Mouse (Mus musculus): Measurements from ENCODE around the gene AC129217.1. TPM values are rescaled to one million over a fixed set of nuclear protein-coding genes. Genes with fewer than 3 reads are reported as not detected.
"Not testable (repeated sequence)": the region's sequence is repeated elsewhere in the genome, so short reads cannot be mapped to it uniquely, and the experiment has no call there.

Gene AC129217.1
- polyA plus RNA-seq, 1 experiment from 2014 or later, result not detected

DNA sequence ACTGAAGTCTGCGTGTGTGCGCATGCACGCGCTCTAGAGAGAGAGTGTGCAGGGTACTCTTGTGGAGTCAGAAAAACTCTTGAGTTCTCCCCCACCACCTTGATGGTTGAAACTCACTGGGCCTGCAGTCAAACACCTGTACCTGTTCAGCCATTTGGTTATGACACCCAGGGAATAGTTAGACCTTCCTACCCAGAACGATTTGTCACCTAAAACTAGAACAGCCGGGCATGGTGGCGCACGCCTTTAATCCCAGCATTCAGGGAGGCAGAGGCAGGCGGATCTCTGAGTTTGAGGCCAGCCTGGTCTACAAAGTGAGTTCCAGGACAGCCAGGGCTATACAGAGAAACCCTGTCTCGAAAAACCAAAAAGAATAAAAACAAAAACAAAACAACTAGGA, 6.8 kb downstream of the AC129217.1 start:
- peak overlapping the region; percentile 98; the same call in 1 of the 2 replicates for H3K27ac ChIP-seq
- peak overlapping the region; percentile 60 for H3K4me2 ChIP-seq
- peaks cover 29% of the 10 kb centered on the region for H3K36me3 ChIP-seq (replicated peaks)
- not testable (repeated sequence) for ATAC-seq (replicated peaks); H3K9me3 ChIP-seq; H3K27me3 ChIP-seq (replicated peaks); H3K9ac ChIP-seq; H3K4me3 ChIP-seq
- 97% methylated on average over 10 of the region's 10 CpGs for WGBS
- peaks cover 21% of the 10 kb centered on the region for H3K4me1 ChIP-seq

DNA sequence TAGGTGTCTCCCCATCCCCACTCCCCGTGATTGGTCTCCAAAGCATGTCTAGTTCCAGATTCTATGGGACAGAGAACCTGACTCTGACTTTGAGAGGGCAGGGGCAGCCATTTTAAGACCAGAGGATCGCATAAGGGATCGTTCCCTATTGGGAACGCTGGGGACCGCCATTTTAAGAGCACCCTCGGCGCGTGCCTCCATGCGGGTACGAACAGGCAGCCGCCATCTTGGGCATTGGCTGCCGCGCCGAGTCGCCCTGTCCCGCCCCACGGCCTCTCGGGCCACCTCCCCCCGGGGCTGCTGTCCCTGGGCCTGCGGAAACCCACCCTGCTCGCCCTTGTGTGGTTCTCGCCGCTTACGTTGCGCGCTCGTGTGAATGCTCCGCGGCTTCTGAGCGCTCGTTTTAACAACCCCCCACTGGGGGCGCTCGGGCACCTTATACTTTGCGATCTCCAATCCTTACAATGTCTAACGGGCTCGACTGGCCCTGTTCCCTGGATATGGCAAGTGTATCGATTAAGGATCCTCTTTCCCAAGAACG, 7.7 kb downstream of the AC129217.1 start, which contains the start of gene Bscl2:
Gene Bscl2, plus strand, starts transcription at position 217 of the 541 bp plus-strand sequence.
- ATAC-seq (replicated peaks), result peak; percentile 62
- H3K9ac ChIP-seq, result peak within 1 kb of the TSS; percentile 89
- H3K4me3 ChIP-seq, result peak within 1 kb of the TSS; percentile 66

DNA sequence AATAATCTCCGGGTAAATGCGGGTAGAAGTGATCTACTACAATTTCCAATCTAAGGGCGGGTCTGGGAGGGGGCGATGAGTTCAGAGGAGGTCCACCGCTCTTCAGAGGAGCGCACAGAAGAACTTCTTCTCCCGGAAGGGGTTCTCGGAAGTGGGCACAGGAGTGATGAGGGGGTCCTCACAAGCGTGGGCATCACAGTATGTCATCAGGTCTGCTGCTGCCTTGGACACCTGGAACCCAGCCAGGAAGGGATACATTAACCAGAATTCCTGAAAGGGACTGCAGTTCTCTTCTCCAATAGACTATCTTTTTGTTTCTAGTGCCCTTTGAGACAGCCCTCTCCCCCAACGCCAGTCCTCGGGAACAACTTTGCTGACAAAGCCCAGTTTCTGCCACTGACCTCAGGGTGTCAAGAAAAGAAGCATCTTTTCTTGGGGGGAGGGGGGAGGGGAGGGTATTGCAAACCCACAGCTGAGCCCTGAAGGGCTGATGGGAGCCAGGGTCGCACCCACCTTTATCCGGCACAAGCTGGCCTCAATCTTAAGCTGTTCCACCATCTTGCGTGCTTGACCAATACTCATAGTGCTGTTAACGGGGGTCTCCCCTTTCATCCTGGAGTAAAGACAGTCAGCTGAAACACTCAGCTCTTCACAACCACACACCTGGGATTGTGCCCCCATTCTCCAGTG, 8.6 kb downstream of the AC129217.1 start:
- peak overlapping the region; percentile 98 for H3K27ac ChIP-seq
- H3K9me3 ChIP-seq, result no peaks in the 10 kb centered on the region
- ATAC-seq (replicated peaks), result 0 out of 2 replicates have a peak, but pooled peaks have one; percentile 11
- H3K4me3 ChIP-seq, result peak overlapping the region; percentile 66
- no peaks in the 10 kb centered on the region for H3K27me3 ChIP-seq (replicated peaks)
- peaks cover 28% of the 10 kb centered on the region for H3K4me1 ChIP-seq
- peak overlapping the region; percentile 60 for H3K4me2 ChIP-seq
- WGBS, result 8% methylated on average over 15 of the region's 15 CpGs
- H3K36me3 ChIP-seq (replicated peaks), result peaks cover 12% of the 10 kb centered on the region
- peak overlapping the region; percentile 89 for H3K9ac ChIP-seq

More for the DNA sequence above, 7.7 kb downstream of the AC129217.1 start, which contains the start of gene Bscl2:
- Histone ChIP-seq H3K9me3 (no peaks in the 10 kb centered on the region), H3K36me3 (replicated peaks) (peaks cover 20% of the 10 kb centered on the region), H3K27me3 (replicated peaks) (no peaks in the 10 kb centered on the region), H3K27ac (peak within 1 kb of the TSS; percentile 98), H3K4me2 (peak within 1 kb of the TSS; percentile 60), H3K4me1 (peaks cover 28% of the 10 kb centered on the region)
- WGBS, result under 1% methylated on average over 38 of the region's 38 CpGs

GRCm38 (mm10) chr19:8839103-8839907, 9.7 kb downstream of the AC129217.1 start, which contains the start of gene Gng3:
TSS of gene Gng3 (minus strand) at chr19:8839194.
- peak within 1 kb of the TSS; percentile 89 for H3K9ac ChIP-seq
- H3K4me2 ChIP-seq, result peak within 1 kb of the TSS; percentile 60
- peak within 1 kb of the TSS; percentile 98 for H3K27ac ChIP-seq
- peak within 1 kb of the TSS; percentile 66 for H3K4me3 ChIP-seq
- ATAC-seq (replicated peaks), result peak; percentile 94
- peaks cover 4% of the 10 kb centered on the region for H3K36me3 ChIP-seq (replicated peaks)
- H3K4me1 ChIP-seq, result peaks cover 28% of the 10 kb centered on the region
- H3K27me3 ChIP-seq (replicated peaks), result no peaks in the 10 kb centered on the region
- no peaks in the 10 kb centered on the region for H3K9me3 ChIP-seq
- 26% methylated on average over 11 of the region's 11 CpGs for WGBS

DNA sequence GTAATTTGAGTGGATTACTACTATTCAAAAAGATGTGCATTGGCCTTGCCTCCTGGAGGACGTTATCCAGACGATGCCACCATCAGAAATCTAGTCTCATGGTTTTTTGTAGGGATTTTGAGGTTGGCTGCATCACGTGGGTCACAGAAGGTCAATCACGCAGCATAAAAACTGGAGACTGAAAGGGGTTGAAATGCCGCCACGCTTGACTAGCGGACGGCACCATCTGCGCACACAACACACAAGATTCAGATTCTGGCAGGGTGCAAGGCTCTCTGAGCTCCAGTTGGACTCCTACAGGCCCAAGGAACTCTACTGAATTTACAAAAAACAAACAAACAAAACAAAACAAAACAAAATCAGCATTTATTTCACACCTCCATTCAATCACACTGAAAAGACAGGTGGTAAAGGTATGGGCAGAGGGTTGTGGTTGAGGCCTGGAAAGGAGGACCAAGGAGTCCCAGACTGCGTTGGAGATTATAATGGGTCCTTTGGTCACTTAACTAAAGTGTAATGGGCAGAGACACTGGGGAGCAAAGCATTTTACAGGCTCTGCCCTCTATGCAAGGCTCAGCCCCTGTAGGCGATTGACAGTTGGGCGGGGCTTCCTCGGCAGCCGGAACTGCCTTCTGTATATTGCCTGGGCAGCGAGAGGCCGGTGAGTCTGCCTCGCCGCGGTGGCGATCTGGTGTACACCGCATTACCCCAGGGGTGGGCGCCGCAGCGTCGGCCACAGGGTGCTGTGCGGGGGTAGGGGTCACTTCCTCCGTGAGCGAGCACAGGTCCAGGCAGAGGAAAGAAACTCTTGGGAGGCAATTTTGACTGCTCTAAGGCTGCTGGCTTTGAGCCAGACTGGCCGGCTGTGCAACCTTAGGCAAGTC, 10.6 kb downstream of the AC129217.1 start:
- Histone ChIP-seq H3K4me1 (peaks cover 28% of the 10 kb centered on the region), H3K4me3 (peak overlapping the region; percentile 66), H3K9ac (peak overlapping the region; percentile 89), H3K4me2 (peak overlapping the region; percentile 60), H3K9me3 (no peaks in the 10 kb centered on the region), H3K27ac (peak overlapping the region; percentile 98), H3K27me3 (replicated peaks) (no peaks in the 10 kb centered on the region), H3K36me3 (replicated peaks) (no peaks in the 10 kb centered on the region; the same call in 1 of the 2 replicates)
- ATAC-seq (replicated peaks), result peak; percentile 34
- 8% methylated on average over 29 of the region's 29 CpGs for WGBS

GRCm38 (mm10) chr19:8841012-8841411, 11.4 kb downstream of the AC129217.1 start:
- Histone ChIP-seq H3K4me3 (peak overlapping the region; percentile 66), H3K9me3 (no peaks in the 10 kb centered on the region), H3K9ac (peak overlapping the region; percentile 89), H3K36me3 (replicated peaks) (peaks cover 5% of the 10 kb centered on the region), H3K27me3 (replicated peaks) (no peaks in the 10 kb centered on the region), H3K27ac (peak overlapping the region; percentile 98; the same call in 1 of the 2 replicates), H3K4me1 (peaks cover 27% of the 10 kb centered on the region), H3K4me2 (peak overlapping the region; percentile 60)
- ATAC-seq (replicated peaks), result no peak
- 90% methylated on average over 7 of the region's 7 CpGs for WGBS

DNA sequence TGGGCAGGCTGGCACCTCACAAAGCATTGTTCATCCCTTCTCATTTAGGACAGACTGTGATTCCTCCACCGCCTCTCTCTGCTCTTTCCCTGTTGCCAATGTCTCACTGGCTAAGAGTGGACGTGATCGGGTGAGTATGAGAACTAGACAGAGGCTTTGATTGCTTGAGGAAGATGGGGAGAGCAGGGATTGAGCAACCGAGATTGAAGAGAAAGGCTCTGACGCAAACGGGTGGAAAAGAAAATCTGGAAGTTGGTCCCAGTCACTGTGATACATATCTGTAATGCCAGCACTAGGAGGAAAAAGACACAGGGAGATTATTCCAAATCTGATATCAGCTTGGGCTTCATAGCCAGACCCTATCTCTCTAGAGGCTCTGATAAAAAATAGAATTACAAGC, 13.4 kb downstream of the AC129217.1 start:
- peaks cover 21% of the 10 kb centered on the region for H3K4me1 ChIP-seq
- ATAC-seq (replicated peaks), result no peak
- peaks cover 21% of the 10 kb centered on the region for H3K36me3 ChIP-seq (replicated peaks)
- no peak overlapping the region for H3K27ac ChIP-seq
- WGBS, result 91% methylated on average over 6 of the region's 6 CpGs
- H3K27me3 ChIP-seq (replicated peaks), result no peaks in the 10 kb centered on the region
- no peak overlapping the region for H3K4me3 ChIP-seq
- H3K9ac ChIP-seq, result no peak overlapping the region; the same call in 1 of the 2 replicates
- no peak overlapping the region for H3K4me2 ChIP-seq
- H3K9me3 ChIP-seq, result no peaks in the 10 kb centered on the region

DNA sequence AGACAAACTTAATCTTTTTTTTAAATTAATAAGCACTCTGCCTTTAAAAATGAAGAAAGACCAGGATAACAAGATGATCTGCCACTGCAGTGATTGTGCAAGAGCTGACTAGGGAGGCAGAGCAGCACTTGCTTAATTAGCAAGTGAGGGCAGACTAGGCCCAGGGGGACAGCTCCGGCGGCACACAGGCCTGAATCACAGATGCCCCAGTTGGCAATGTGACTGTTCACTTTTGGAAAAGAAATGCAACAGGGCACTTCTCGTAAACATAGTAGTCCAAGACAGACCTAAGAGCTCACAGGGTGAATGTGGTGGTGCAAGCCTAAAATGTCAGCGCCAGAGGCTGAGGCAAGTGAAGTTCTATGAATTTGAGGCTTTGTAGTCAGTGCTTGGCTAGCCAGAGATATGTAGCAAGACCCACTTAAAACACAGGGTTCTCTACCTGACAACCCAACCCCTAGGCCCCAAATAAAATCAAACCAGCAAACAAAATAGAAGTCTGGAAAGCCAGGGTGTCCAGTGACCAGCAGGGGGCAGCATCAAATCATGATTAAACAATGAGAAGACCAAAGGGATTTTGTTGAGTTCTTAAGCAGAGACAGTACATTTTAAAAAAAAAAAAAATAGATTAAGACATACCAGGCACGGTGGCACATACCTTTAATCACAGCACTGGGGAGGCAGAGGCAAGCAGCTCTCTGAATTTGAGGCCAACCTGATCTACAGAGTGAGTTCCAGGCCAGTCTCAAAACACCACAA, 15.0 kb downstream of the AC129217.1 start:
- Histone ChIP-seq H3K9me3 (no peaks in the 10 kb centered on the region), H3K4me2 (no peak overlapping the region), H3K4me3 (no peak overlapping the region), H3K27me3 (replicated peaks) (no peaks in the 10 kb centered on the region), H3K36me3 (replicated peaks) (peaks cover 28% of the 10 kb centered on the region), H3K9ac (no peak overlapping the region), H3K4me1 (peaks cover 21% of the 10 kb centered on the region), H3K27ac (no peak overlapping the region)
- no peak for ATAC-seq (replicated peaks)
- 54% methylated on average over 5 of the region's 5 CpGs for WGBS

GRCm38 (mm10) chr19:8848356-8848755, 18.8 kb downstream of the AC129217.1 start:
- Histone ChIP-seq H3K4me1 (no peaks in the 10 kb centered on the region), H3K36me3 (replicated peaks) (peaks cover 28% of the 10 kb centered on the region), H3K9me3 (no peaks in the 10 kb centered on the region), H3K4me2 (no peak overlapping the region), H3K4me3 (no peak overlapping the region), H3K9ac (no peak overlapping the region), H3K27ac (no peak overlapping the region), H3K27me3 (replicated peaks) (no peaks in the 10 kb centered on the region)
- WGBS, result 87% methylated on average over 5 of the region's 5 CpGs
- no peak for ATAC-seq (replicated peaks)

- no peak within 1 kb of the TSS for H3K4me3 ChIP-seq
- H3K27ac ChIP-seq, result no peak within 1 kb of the TSS
- 0 out of 2 replicates have a peak, but pooled peaks have one; percentile 41 for ATAC-seq (replicated peaks)
- 47% methylated on average over 7 of the region's 7 CpGs for WGBS
- no peaks in the 10 kb centered on the region for H3K9me3 ChIP-seq
- H3K4me2 ChIP-seq, result no peak within 1 kb of the TSS
- peaks cover 28% of the 10 kb centered on the region for H3K36me3 ChIP-seq (replicated peaks)
- no peak within 1 kb of the TSS for H3K9ac ChIP-seq
- H3K4me1 ChIP-seq, result no peaks in the 10 kb centered on the region
- H3K27me3 ChIP-seq (replicated peaks), result no peaks in the 10 kb centered on the region
Measured at GRCm38 (mm10) chr19:8850402-8850901, 20.9 kb downstream of the AC129217.1 start, which contains the start of gene Lrrn4cl. TSS of gene Lrrn4cl (plus strand) at chr19:8850768.

DNA sequence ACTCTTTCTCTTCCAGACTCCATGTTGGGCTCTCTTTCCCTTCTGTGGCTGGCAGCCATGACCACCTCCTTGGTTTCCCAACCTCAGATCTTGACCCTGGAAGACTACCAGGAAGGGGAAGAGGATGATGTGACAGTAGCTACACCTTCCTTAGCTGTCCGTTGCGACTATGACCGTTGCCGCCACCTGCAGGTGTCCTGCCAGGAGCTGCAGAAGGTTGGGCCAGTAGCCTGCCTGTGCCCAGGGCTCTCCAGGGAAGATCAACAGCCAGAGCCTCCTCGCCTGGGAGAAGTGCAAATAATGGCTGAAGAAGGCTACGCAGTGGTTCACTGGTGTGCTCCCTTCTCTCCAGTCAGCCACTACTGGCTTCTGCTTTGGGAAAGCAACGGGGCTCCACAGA, 22.1 kb downstream of the AC129217.1 start:
- Histone ChIP-seq H3K9ac (no peak overlapping the region), H3K36me3 (replicated peaks) (peaks cover 16% of the 10 kb centered on the region), H3K4me3 (no peak overlapping the region), H3K27ac (no peak overlapping the region), H3K27me3 (replicated peaks) (no peaks in the 10 kb centered on the region), H3K4me1 (no peaks in the 10 kb centered on the region), H3K9me3 (no peaks in the 10 kb centered on the region), H3K4me2 (no peak overlapping the region)
- 56% methylated on average over 7 of the region's 7 CpGs for WGBS
- no peak for ATAC-seq (replicated peaks)

Data from midbrain, embryonic 15.5 days (tissue).